Mouse (Mus musculus): ENCODE results near the gene Ccdc22.

DNA sequence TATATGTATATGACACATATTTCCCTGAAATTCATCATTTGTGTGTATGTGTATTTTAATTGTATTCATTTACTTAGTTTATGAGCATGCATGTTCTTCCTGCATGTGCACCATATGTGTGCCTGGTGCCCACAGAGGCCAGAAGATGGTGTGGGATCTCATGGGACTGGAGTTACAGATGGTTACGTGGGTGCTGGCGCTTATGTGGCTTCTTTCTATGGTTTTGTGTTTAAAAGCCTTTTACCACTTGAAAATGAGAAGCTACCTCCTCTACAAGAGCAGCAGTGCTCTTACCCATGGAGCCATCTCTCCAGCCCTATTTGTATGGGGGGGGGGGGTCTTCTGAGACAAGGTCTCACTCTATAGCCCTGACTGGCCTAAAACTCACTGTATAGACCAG, 24.2 kb downstream of the Ccdc22 start:
- TF ChIP-seq POLR2A (IDR thresholded peaks at IDR 0.05; ENCODE audit: low read depth, low read length) (no peak), ELF1 (IDR thresholded peaks at IDR 0.05; ENCODE audit: low read depth, low read length) (no peak), CTCF (conservative IDR thresholded peaks at IDR 0.05 in 1 of 2, IDR thresholded peaks at IDR 0.05 in 1 of 2; ENCODE audit: low read depth in 2 of 2, low read length in 2 of 2) (no peak), TCF12 (IDR thresholded peaks at IDR 0.05; ENCODE audit: low read depth, low read length) (no peak), JUN (IDR thresholded peaks at IDR 0.05; ENCODE audit: insufficient read depth, low read depth, low read length) (no peak), CHD2 (IDR thresholded peaks at IDR 0.05; ENCODE audit: low read length) (no peak), EP300 (IDR thresholded peaks at IDR 0.05; ENCODE audit: low read length) (no peak), ETS1 (conservative IDR thresholded peaks at IDR 0.05; ENCODE audit: low read depth, low read length) (no peak), MAFK (IDR thresholded peaks at IDR 0.05; ENCODE audit: insufficient replicate concordance, low read length) (no peak), PAX5 (IDR thresholded peaks at IDR 0.05; ENCODE audit: low read length) (no peak), ZNF384 (IDR thresholded peaks at IDR 0.05; ENCODE audit: low read depth, low read length) (no peak), JUND (conservative IDR thresholded peaks at IDR 0.05; ENCODE audit: low read depth, low read length) (no peak)
